Mouse (Mus musculus) hindbrain, embryonic 11.5 days (tissue): ENCODE data around the gene Rab11fip5. TPM values are rescaled to one million over a fixed set of nuclear protein-coding genes. Genes with fewer than 3 reads are reported as not detected.

ENCODE experiments used
- ATAC-seq: fragments of 200-750 bp; cut with Nextera tagmentation; 2 replicates; pipeline ENCODE4 v1.8.0; 2017; ENCODE audit warnings: mild to moderate bottlenecking, moderate TSS enrichment, moderate library complexity; ENCODE audit not compliant: low FRiP score
- DNase-seq: peaks from one replicate; pipeline ENCODE4 v3.0.0-alpha.2; 2015; ENCODE audit warnings: low spot score
- H3K27ac ChIP-seq: fragments of 300-500 bp; sonication (generic); 2 replicates; pipeline ENCODE4 v1.5.1; 2014; ENCODE audit warnings: mild to moderate bottlenecking, low read depth, low read length
- H3K27me3 ChIP-seq: fragments of 300-500 bp; sonication (generic); 2 replicates; pipeline ENCODE4 v1.6.1; 2014; ENCODE audit warnings: mild to moderate bottlenecking, low read length, moderate library complexity, mixed read lengths; ENCODE audit not compliant: control insufficient read depth, insufficient read depth
- H3K36me3 ChIP-seq: fragments of 300-500 bp; sonication (generic); 2 replicates; pipeline ENCODE4 v1.6.1; 2014; ENCODE audit warnings: mild to moderate bottlenecking, low read length, moderate library complexity, mixed read lengths; ENCODE audit not compliant: control insufficient read depth, insufficient read depth
- H3K4me1 ChIP-seq: fragments of 300-500 bp; sonication (generic); replicated peaks from 2 replicates; pipeline ENCODE4 v1.6.1; 2014; ENCODE audit warnings: low read length, mixed read lengths; ENCODE audit not compliant: control insufficient read depth, insufficient read depth
- H3K4me2 ChIP-seq: fragments of 300-500 bp; sonication (generic); replicated peaks from 2 replicates; pipeline ENCODE4 v1.6.1; 2014; ENCODE audit warnings: mild to moderate bottlenecking, low read depth, low read length
- H3K4me3 ChIP-seq: fragments of 300-500 bp; sonication (generic); 2 replicates; pipeline ENCODE4 v1.5.1; 2014; ENCODE audit warnings: low read depth, low read length
- H3K9ac ChIP-seq: fragments of 300-500 bp; sonication (generic); 2 replicates; pipeline ENCODE4 v1.6.1; 2014; ENCODE audit warnings: low read depth, low read length
- H3K9me3 ChIP-seq: fragments of 300-500 bp; sonication (generic); 2 replicates; pipeline ENCODE4 v1.6.1; 2016; ENCODE audit warnings: low read length; ENCODE audit not compliant: control insufficient read depth
- WGBS: fragments of 180-500 bp; shearing (Covaris S2); extraction: QIAGEN DNeasy Blood & Tissue Kit; methylation state at CpG from one replicate; pipeline ENCODE4 v1.1.7; 2014; 5-methylcytosine and 5-hydroxymethylcytosine counted together
- polyA plus RNA-seq: library from polyadenylated mRNA; unstranded; fragments of >200 nt; fragmentation: Nextera tagmentation; extraction: Ambion mirVana; gene quantifications from 2 replicates; pipeline ENCODE4 v1.2.1, GENCODE M21; 2014

The Rab11fip5 gene
- polyA plus RNA-seq, 1 experiment from 2014 or later, result 4.6 TPM

DNA sequence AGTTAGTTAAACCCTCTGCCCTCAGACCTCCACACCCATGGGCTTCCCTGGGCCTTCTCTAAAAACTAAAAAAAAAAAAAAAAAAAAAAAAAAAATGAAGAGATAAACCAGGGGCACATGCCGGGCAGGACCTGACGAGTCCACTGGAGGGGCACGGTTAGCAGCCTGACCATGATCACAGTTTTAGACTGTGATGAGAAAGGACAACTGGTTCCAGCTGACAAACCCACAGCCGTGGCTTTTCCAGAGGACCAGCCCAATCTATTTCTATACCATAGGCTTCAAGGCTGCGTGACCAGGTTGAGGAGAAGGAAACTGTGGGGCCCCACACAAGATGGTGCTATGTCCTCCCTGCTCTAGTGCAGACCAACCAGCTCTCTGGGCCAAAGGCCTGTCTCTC is 4.4 kb downstream of the Rab11fip5 start:
- Histone ChIP-seq H3K27ac (no peak overlapping the region), H3K4me2 (no peak overlapping the region), H3K4me3 (no peak overlapping the region), H3K36me3 (no peaks in the 10 kb centered on the region), H3K27me3 (peaks cover 2% of the 10 kb centered on the region; the same call in 1 of the 2 replicates), H3K9me3 (no peaks in the 10 kb centered on the region), H3K4me1 (peaks cover 3% of the 10 kb centered on the region; the same call in 1 of the 2 replicates), H3K9ac (no peak overlapping the region)
- 90% methylated on average over 5 of the region's 5 CpGs for WGBS
- DNase-seq (no peak), ATAC-seq (no peak)

DNA sequence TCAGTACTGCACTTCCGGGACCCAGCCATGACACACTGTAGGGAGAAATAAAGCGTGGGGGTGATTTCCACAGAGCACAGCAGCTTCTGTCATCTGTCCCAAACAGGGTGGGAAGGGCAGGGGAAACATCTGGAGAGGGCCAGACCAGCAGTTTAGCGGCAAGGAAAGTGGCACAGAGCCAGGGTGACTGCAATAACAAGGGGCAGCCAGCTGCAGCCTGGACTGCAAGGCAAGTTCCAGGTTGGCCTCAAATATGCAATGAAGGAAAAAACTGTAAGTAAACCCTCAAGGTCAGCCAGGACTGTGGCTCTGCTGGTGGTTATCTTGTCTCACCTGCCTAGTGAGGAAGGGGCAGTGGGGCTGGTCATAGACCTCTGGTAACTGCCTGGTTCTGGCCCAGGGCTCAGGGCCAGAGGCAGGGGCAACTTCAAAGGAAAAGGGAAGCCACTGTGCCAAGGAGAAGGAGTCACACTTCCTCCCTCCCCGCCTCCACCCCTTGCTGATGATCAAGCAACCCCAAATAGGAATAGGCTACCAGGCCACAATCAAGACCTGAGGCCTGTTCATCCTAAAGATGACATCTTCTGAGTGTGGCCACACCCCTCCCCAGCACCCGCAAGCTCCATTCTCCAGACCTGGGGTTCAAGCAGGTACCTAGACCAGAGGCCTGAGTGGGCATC is 5.1 kb downstream of the Rab11fip5 start:
- H3K27me3 ChIP-seq, result peaks cover 2% of the 10 kb centered on the region; the same call in 1 of the 2 replicates
- no peaks in the 10 kb centered on the region for H3K9me3 ChIP-seq
- no peak overlapping the region for H3K4me2 ChIP-seq
- H3K36me3 ChIP-seq, result no peaks in the 10 kb centered on the region
- H3K27ac ChIP-seq, result no peak overlapping the region
- no peak overlapping the region for H3K9ac ChIP-seq
- ATAC-seq, result no peak
- peaks cover 3% of the 10 kb centered on the region; the same call in 1 of the 2 replicates for H3K4me1 ChIP-seq
- 81% methylated on average over 5 of the region's 5 CpGs for WGBS
- no peak overlapping the region for H3K4me3 ChIP-seq
- DNase-seq, result no peak

DNA sequence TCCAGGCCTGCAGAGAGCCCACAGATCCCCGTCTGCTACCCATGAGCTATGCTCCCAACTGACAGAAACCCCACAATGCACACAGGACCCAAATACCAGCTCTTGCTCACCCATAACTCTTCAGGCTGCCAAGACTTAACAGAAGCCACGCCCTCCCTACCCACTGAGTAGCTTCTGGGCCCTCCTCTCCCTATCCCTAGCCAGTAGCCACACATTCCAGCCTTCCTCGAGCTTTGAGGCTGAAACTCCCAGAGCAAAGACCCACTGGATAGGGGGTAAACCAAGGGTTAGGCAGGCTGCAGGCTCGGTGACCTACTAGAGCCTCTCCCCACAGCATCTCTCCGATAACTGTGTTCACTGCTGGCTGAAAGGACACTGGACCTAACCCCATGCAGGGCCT is 5.7 kb downstream of the Rab11fip5 start:
- no peak overlapping the region for H3K4me2 ChIP-seq
- 56% methylated on average over 5 of the region's 5 CpGs for WGBS
- no peak for DNase-seq

DNA sequence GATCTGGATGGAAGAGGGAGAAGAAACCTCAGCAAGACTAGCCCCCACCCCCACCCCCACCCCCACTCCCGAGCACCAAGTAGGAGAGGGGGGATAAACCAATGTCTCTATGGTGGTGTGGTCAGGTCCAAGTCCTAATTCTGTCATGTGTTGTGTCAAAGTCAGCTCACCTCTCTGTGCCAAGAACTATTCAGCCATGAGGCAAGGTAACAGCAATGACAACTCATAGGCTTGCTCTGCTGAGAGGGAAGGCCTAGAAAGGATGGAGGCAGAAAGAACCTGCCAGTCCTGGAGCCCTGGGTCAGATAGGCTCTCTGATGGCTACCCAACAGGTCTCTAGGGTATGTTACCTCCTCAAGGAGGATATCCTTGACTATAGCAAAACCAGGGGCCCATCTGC is 6.3 kb downstream of the Rab11fip5 start:
- H3K27me3 ChIP-seq, result no peaks in the 10 kb centered on the region
- no peaks in the 10 kb centered on the region for H3K9me3 ChIP-seq
- H3K4me1 ChIP-seq, result no peaks in the 10 kb centered on the region
- no peak overlapping the region for H3K9ac ChIP-seq
- no peak overlapping the region for H3K4me2 ChIP-seq
- 93% methylated on average over 1 of the region's 1 CpGs for WGBS
- DNase-seq, result no peak
- no peak for ATAC-seq
- H3K4me3 ChIP-seq, result no peak overlapping the region
- no peak overlapping the region for H3K27ac ChIP-seq
- H3K36me3 ChIP-seq, result no peaks in the 10 kb centered on the region

More for the DNA sequence above, 5.7 kb downstream of the Rab11fip5 start:
- no peaks in the 10 kb centered on the region for H3K9me3 ChIP-seq
- H3K27ac ChIP-seq, result no peak overlapping the region
- H3K4me3 ChIP-seq, result no peak overlapping the region
- no peak overlapping the region for H3K9ac ChIP-seq
- H3K36me3 ChIP-seq, result no peaks in the 10 kb centered on the region
- H3K27me3 ChIP-seq, result peaks cover 2% of the 10 kb centered on the region; the same call in 1 of the 2 replicates
- peaks cover 1% of the 10 kb centered on the region; the same call in 1 of the 2 replicates for H3K4me1 ChIP-seq
- ATAC-seq, result no peak

DNA sequence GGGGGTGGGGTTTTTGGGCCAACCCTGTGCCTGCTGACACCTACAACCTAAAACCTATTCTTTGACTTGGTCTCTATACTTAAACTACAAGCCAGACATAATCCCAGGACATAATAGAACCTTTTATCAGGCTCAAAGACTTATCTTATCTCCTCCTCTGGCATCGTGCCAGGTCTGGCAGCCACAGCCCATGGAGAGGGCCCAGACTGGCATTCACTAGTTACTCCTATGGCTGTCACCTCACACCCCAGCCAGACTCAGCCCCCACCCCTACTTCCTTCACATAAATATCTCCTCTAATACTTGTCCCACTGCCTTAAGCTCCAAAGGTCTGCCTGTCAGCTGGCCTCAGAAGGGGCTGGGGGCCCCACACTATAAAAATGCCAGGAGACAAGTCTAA is 8.0 kb downstream of the Rab11fip5 start:
- Histone ChIP-seq H3K4me2 (no peak overlapping the region), H3K27me3 (no peaks in the 10 kb centered on the region), H3K4me3 (no peak overlapping the region), H3K9me3 (no peaks in the 10 kb centered on the region), H3K27ac (no peak overlapping the region), H3K9ac (no peak overlapping the region), H3K36me3 (no peaks in the 10 kb centered on the region), H3K4me1 (no peaks in the 10 kb centered on the region)
- DNase-seq, result no peak
- ATAC-seq, result no peak
- WGBS, result 83% methylated on average over 1 of the region's 1 CpGs

DNA sequence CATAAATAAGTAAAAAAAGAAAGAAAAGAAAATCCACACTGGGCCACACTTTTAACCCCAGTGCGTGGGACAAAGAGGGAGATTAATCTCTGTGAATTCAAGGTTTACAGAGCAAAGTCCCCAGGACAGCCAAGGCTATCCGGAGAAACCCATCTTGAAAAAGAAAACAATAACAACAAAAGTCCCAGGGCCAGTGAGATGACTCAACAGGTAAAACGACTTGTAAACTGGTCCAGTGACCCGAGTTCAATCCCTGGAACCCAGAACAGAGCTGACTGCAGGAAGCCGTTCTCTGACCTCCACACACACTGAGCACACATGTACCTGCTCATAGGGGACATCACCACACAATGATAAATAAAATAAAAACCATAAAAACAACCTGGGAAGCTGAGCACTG is 10.0 kb downstream of the Rab11fip5 start:
- ATAC-seq, result no peak
- no peak for DNase-seq
- H3K4me1 ChIP-seq, result no peaks in the 10 kb centered on the region
- no peak overlapping the region for H3K4me3 ChIP-seq
- no peaks in the 10 kb centered on the region for H3K36me3 ChIP-seq
- H3K9ac ChIP-seq, result no peak overlapping the region
- H3K9me3 ChIP-seq, result no peaks in the 10 kb centered on the region
- no peaks in the 10 kb centered on the region for H3K27me3 ChIP-seq
- no peak overlapping the region for H3K27ac ChIP-seq
- no peak overlapping the region for H3K4me2 ChIP-seq
- WGBS, result 82% methylated on average over 5 of the region's 5 CpGs

DNA sequence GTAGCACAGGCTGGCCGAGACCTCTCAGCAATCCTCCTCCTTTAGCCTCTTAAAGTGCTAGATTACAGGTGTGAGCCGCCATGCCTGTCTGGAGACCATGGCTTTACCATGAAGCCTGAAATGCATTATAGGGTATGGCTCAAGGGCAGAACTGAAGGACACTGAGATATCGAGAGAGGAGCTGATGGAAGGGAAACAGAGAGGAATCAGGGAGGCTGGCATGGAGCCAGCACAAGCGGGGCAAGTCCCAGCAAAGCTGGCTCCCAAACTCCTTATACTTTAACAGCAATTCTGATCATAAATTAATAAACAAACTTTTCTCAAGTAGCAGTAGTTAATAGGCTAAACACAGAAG is 10.6 kb downstream of the Rab11fip5 start:
- no peak overlapping the region for H3K27ac ChIP-seq
- no peak overlapping the region for H3K4me3 ChIP-seq
- no peak overlapping the region for H3K4me2 ChIP-seq
- no peaks in the 10 kb centered on the region for H3K27me3 ChIP-seq
- no peak overlapping the region for H3K9ac ChIP-seq
- 88% methylated on average over 4 of the region's 4 CpGs for WGBS
- no peaks in the 10 kb centered on the region for H3K9me3 ChIP-seq
- DNase-seq (no peak), ATAC-seq (no peak)
- no peaks in the 10 kb centered on the region for H3K4me1 ChIP-seq
- no peaks in the 10 kb centered on the region for H3K36me3 ChIP-seq

DNA sequence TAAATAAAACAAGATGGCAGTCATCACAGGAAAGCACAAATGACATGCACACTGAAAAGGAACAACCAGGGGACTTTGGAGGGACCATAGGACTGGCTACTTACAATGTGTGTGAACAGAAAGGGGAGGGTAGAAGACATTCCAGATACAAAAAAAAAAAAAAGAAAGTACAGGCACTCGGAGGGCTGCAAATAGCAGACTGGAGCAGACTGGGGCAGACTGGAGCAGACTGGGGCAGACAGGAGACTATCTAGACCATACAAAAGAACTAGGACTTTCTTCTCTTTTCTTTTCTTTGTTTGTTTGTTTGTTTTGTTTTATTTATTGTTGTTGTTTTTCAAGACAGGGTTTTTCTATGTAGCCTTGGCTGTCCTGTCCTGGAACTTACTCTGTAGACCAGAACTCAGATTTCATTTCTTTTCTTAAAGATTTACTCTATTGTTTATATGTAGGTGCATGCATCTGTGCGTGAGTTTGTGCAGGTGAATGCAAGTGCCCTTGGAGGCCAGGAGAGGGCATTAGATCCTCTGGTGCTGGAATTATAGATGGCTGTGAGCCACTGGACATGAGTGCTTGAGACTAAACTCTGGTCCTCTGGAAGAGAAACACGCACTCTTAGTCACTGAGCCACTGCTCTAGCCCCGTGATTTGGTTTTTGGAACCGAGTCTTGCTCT is 11.1 kb downstream of the Rab11fip5 start:
- H3K27me3 ChIP-seq, result no peaks in the 10 kb centered on the region
- no peak overlapping the region for H3K4me3 ChIP-seq
- no peaks in the 10 kb centered on the region for H3K36me3 ChIP-seq
- H3K9me3 ChIP-seq, result no peaks in the 10 kb centered on the region
- H3K4me1 ChIP-seq, result no peaks in the 10 kb centered on the region
- DNase-seq (no peak), ATAC-seq (no peak)
- no peak overlapping the region for H3K27ac ChIP-seq
- no peak overlapping the region for H3K9ac ChIP-seq
- no peak overlapping the region for H3K4me2 ChIP-seq
- WGBS, result 82% methylated on average over 5 of the region's 5 CpGs

DNA sequence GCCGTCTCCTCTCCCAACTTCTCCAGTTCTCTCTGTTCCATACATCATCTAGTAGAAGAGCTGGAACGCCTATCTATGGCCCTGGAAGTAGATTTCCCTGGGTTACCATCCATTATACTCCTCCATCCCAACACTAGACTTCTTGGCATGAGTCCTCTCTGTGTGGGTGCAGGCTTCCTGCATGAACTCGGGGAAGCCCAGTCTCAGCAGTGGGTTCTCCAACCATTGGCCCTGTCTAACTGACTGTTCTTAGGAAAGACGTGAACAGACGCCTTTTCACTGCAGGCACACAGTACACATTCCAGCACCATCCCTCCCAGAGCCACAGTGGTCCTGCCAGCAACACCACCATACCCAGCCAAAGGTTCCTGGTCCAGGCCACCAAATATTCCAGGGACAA is 11.8 kb downstream of the Rab11fip5 start:
- Histone ChIP-seq H3K9me3 (no peaks in the 10 kb centered on the region), H3K9ac (no peak overlapping the region), H3K4me2 (no peak overlapping the region), H3K4me3 (no peak overlapping the region), H3K36me3 (no peaks in the 10 kb centered on the region), H3K4me1 (no peaks in the 10 kb centered on the region), H3K27ac (no peak overlapping the region), H3K27me3 (no peaks in the 10 kb centered on the region)
- no peak for ATAC-seq
- 84% methylated on average over 5 of the region's 5 CpGs for WGBS
- DNase-seq, result no peak
